Mouse (Mus musculus) brain, embryonic 14.5 days (tissue): ENCODE measurements around the gene Ddx25.

Source experiments
- CTCF ChIP-seq: fragments of 200-500 bp; IDR thresholded peaks from 2 replicates; pipeline ENCODE4 v1.5.1; 2012; ENCODE audit warnings: inconsistent platforms, mild to moderate bottlenecking, moderate library complexity, borderline replicate concordance; ENCODE audit not compliant: insufficient read depth, insufficient read length; ENCODE audit errors: extremely low read depth
- POLR2A ChIP-seq: fragments of 200-500 bp; IDR thresholded peaks from 2 replicates; pipeline ENCODE4 v1.6.1; 2012; ENCODE audit warnings: mild to moderate bottlenecking, inconsistent platforms, borderline replicate concordance; ENCODE audit not compliant: poor library complexity, insufficient read depth, insufficient read length, severe bottlenecking; ENCODE audit errors: extremely low read depth

DNA sequence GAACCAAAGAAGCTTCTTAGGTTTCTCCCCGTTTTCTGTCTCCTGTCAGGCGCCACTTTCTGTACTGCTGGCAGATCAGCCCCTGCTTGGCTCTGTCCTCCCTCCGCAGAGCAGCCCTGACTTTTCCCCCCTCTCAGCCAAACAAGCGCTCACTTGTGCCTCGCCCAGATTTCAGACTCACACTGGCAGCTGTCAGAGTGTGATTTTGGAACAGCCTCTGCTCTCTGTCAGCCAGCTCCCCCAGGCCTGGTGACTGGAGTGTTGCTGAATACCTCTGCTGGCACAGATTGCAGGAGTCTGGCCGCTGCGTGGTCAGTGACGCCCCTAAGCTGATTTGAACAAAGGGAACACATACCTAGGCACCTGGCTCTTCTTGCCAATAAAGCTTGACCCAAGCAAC, 50.1 kb downstream of the Ddx25 start:
- TF ChIP-seq POLR2A: no peak
- no peak for TF ChIP-seq CTCF
